In the genomic region with DNA sequence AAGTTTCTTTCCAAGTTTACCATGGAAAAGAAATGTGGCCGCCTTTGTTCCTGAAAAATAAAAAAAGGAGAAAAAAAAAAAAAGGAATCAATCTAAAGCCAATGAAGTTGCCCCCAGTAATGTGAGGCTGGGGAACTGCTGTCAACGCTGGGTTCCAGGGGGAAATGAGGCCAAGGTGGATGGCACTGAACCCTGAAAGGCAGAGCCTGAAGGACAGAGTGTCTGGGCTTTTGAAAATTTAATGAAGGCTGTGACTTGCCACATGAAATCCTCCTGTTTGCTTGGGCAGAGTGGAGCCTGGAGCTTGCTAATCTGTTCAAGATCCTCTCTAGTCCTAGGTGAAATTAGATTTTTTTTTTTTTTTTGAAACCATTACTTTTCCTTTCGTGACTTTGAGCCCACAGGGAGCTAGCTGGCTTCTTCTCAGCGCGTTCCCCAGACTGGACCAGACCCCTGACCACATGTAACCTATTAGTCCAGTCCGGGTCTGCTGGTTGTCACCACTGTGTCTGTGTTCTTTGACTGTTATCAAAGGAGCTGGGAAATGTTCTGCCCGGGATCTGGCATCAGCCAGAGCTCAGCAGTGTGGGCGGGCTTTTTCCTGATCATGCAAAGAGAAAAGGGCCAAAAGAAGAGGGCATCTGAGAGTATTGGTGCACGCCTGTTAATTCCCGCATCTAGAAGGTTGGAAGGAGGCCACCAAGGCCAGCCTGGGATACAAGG, we compare ENCODE assay signal across 9 mouse cellular contexts. TPM values are rescaled to one million over a fixed set of nuclear protein-coding genes. Genes with fewer than 3 reads are reported as not detected.
DNase-seq lines count a peak whose midpoint lies in the region; ATAC-seq lines count a peak whose summit lies in the region.
"Had no signal": no experiment of that assay in that cellular context is flagged by ENCODE, and none has a peak within 500 bp of the region (broad histone marks: within the 10 kb centered on the region; RNA-seq: fewer than 3 reads in every experiment).

No protein-coding gene starts in this region.

- DNase-seq in kidney, adult 18-20 months = peak; percentile 36
- peak; percentile 63 for DNase-seq in embryo, embryonic 11 days
- DNase-seq in forelimb bud, embryonic 11.5 days (ENCODE audit: low read depth, low spot score) = peak; percentile 76
- peak; percentile 74 for DNase-seq in limb, embryonic 11.5 days (ENCODE audit: low spot score)
- DNase-seq in gastrocnemius, adult 18-20 months (ENCODE audit: low spot score) = no peak

- no peak overlapping the region for H3K4me3 ChIP-seq in kidney, embryonic 16.5 days (ENCODE audit: low read length)
- no peak overlapping the region for H3K4me3 ChIP-seq in limb, embryonic 11.5 days (ENCODE audit: low read depth, low read length)
- H3K4me3 ChIP-seq: left cerebral cortex, adult 2 months; megakaryocyte, embryonic 14.5 days had no signal

- no peak overlapping the region for H3K4me2 ChIP-seq in kidney, embryonic 16.5 days (replicated peaks; ENCODE audit: low read depth, low read length)
- H3K4me2 ChIP-seq in limb, embryonic 11.5 days (ENCODE audit: low read depth, severe bottlenecking) = no peak overlapping the region

- no peaks in the 10 kb centered on the region for H3K27me3 ChIP-seq in kidney, embryonic 16.5 days (ENCODE audit: insufficient read depth, low read length)
- no peaks in the 10 kb centered on the region for H3K27me3 ChIP-seq in limb, embryonic 11.5 days (ENCODE audit: control insufficient read depth, insufficient read depth, low read length)

- 58% methylated on average over 10 of the region's 10 CpGs for WGBS in kidney, embryonic 16.5 days
- WGBS in limb, embryonic 11.5 days = 22% methylated on average over 10 of the region's 10 CpGs

- H3K27ac ChIP-seq in kidney, embryonic 16.5 days (ENCODE audit: low read length) = no peak overlapping the region
- H3K27ac ChIP-seq in limb, embryonic 11.5 days (replicated peaks; ENCODE audit: low read depth, low read length) = peak overlapping the region; percentile 81
- H3K27ac ChIP-seq: left cerebral cortex, adult 2 months had no signal

- no peak overlapping the region for H3K9ac ChIP-seq in kidney, embryonic 16.5 days (replicated peaks; ENCODE audit: low read length)
- H3K9ac ChIP-seq in limb, embryonic 11.5 days (ENCODE audit: low read length) = no peak overlapping the region

- no peak for ATAC-seq in kidney, embryonic 16.5 days (ENCODE audit: low FRiP score, low TSS enrichment)
- ATAC-seq in limb, embryonic 11.5 days (ENCODE audit: insufficient number of reproducible peaks, low FRiP score, low TSS enrichment, low read depth) = no peak
- no peak for ATAC-seq in granulocyte monocyte progenitor cell, adult 5-6 weeks (replicated peaks; ENCODE audit: poor library complexity, severe bottlenecking)

- peaks cover 19% of the 10 kb centered on the region for H3K4me1 ChIP-seq in kidney, embryonic 16.5 days (ENCODE audit: insufficient read depth, low read length)
- peaks cover 17% of the 10 kb centered on the region for H3K4me1 ChIP-seq in limb, embryonic 11.5 days (ENCODE audit: control insufficient read depth, insufficient read depth, low read length)

- H3K9me3 ChIP-seq in kidney, embryonic 16.5 days (ENCODE audit: low read length) = no peaks in the 10 kb centered on the region
- no peaks in the 10 kb centered on the region for H3K9me3 ChIP-seq in limb, embryonic 11.5 days (ENCODE audit: control insufficient read depth, low read length)
- H3K9me3 ChIP-seq: megakaryocyte, embryonic 14.5 days had no signal

- no peaks in the 10 kb centered on the region for H3K36me3 ChIP-seq in kidney, embryonic 16.5 days (ENCODE audit: insufficient read depth, low read length)
- no peaks in the 10 kb centered on the region for H3K36me3 ChIP-seq in limb, embryonic 11.5 days (ENCODE audit: control insufficient read depth, insufficient read depth, low read length)

RNA-seq across cellular contexts. Expression of a gene that starts 4.6 kb away (rescaled TPM):
- polyA plus RNA-seq in kidney, embryonic 16.5 days (2015; fragmentation: Nextera tagmentation; extraction: Ambion mirVana) = 79.2 and 81.3 TPM in 2 replicates
- polyA plus RNA-seq in limb, embryonic 11.5 days (2014; fragmentation: Nextera tagmentation; extraction: Ambion mirVana) = 49.6 and 51.0 TPM in 2 replicates
- total RNA-seq in granulocyte monocyte progenitor cell, adult 5-6 weeks (2014; fragmentation: Nextera tagmentation) = 3.7 and 3.8 TPM in 2 replicates
- 4.4 and 5.1 TPM in 2 replicates for total RNA-seq in granulocyte monocyte progenitor cell, adult 5-6 weeks (2017)
- total RNA-seq in gastrocnemius, adult 18-20 months (2021) = 10 to 100 TPM; 10.1 to 12.1 TPM
